Mouse (Mus musculus): ENCODE results near the gene Pfdn6. TPM values are rescaled to one million over a fixed set of nuclear protein-coding genes. Genes with fewer than 3 reads are reported as not detected.
"Not testable (repeated sequence)": the region's sequence is repeated elsewhere in the genome, so short reads cannot be mapped to it uniquely, and the experiment has no call there.

Gene Pfdn6
- polyA plus RNA-seq, 1 experiment from 2014 or later = 132 TPM

GRCm38 (mm10) chr17:33897114-33897794, 42.9 kb downstream of the Pfdn6 start:
- no peaks in the 10 kb centered on the region for H3K9me3 ChIP-seq
- H3K9ac ChIP-seq = no peak overlapping the region
- ATAC-seq (ENCODE audit: insufficient number of reproducible peaks, low FRiP score, low TSS enrichment, low read depth) = no peak
- no peaks in the 10 kb centered on the region for H3K4me1 ChIP-seq
- no peak overlapping the region for H3K4me3 ChIP-seq
- no peaks in the 10 kb centered on the region for H3K36me3 ChIP-seq
- no peak overlapping the region for H3K4me2 ChIP-seq
- 44% methylated on average over 6 of the region's 6 CpGs for WGBS
- H3K27ac ChIP-seq = no peak overlapping the region
- no peaks in the 10 kb centered on the region for H3K27me3 ChIP-seq

GRCm38 (mm10) chr17:33893011-33893410, 47.1 kb downstream of the Pfdn6 start:
- not testable (repeated sequence) for H3K9ac ChIP-seq; H3K4me2 ChIP-seq; H3K27ac ChIP-seq; H3K4me1 ChIP-seq; ATAC-seq (ENCODE audit: insufficient number of reproducible peaks, low FRiP score, low TSS enrichment, low read depth); H3K4me3 ChIP-seq; H3K36me3 ChIP-seq; H3K9me3 ChIP-seq; H3K27me3 ChIP-seq
- WGBS = 72% methylated on average over 4 of the region's 4 CpGs

- 24% methylated on average over 7 of the region's 7 CpGs for WGBS
- no peak for ATAC-seq (ENCODE audit: insufficient number of reproducible peaks, low FRiP score, low TSS enrichment, low read depth)
- Histone ChIP-seq H3K4me2 (no peak overlapping the region), H3K36me3 (no peaks in the 10 kb centered on the region), H3K27ac (no peak overlapping the region), H3K9ac (no peak overlapping the region), H3K27me3 (no peaks in the 10 kb centered on the region), H3K4me3 (no peak overlapping the region), H3K9me3 (no peaks in the 10 kb centered on the region), H3K4me1 (peaks cover 8% of the 10 kb centered on the region; the same call in 1 of the 2 replicates)
Measured at GRCm38 (mm10) chr17:33892429-33892828, 47.7 kb downstream of the Pfdn6 start.

GRCm38 (mm10) chr17:33891892-33892291, 48.3 kb downstream of the Pfdn6 start:
- not testable (repeated sequence) for H3K27me3 ChIP-seq; H3K4me1 ChIP-seq; ATAC-seq (ENCODE audit: insufficient number of reproducible peaks, low FRiP score, low TSS enrichment, low read depth); H3K9ac ChIP-seq; H3K4me2 ChIP-seq; H3K36me3 ChIP-seq; H3K27ac ChIP-seq; H3K4me3 ChIP-seq; H3K9me3 ChIP-seq
- WGBS = 68% methylated on average over 6 of the region's 6 CpGs

GRCm38 (mm10) chr17:33891357-33891756, 48.8 kb downstream of the Pfdn6 start:
- WGBS = 64% methylated on average over 2 of the region's 2 CpGs
- Histone ChIP-seq H3K27ac (no peak overlapping the region), H3K27me3 (no peaks in the 10 kb centered on the region), H3K9me3 (no peaks in the 10 kb centered on the region), H3K4me3 (no peak overlapping the region), H3K9ac (no peak overlapping the region), H3K4me2 (no peak overlapping the region), H3K36me3 (no peaks in the 10 kb centered on the region), H3K4me1 (peaks cover 8% of the 10 kb centered on the region; the same call in 1 of the 2 replicates)
- no peak for ATAC-seq (ENCODE audit: insufficient number of reproducible peaks, low FRiP score, low TSS enrichment, low read depth)

- Histone ChIP-seq H3K9ac (peak within 1 kb of the TSS; percentile 45), H3K4me2 (peak within 1 kb of the TSS; percentile 72), H3K4me3 (peak within 1 kb of the TSS; percentile 63), H3K27ac (peak within 1 kb of the TSS; percentile 30; the same call in 1 of the 2 replicates), H3K36me3 (peaks cover 8% of the 10 kb centered on the region; the same call in 1 of the 2 replicates), H3K27me3 (no peaks in the 10 kb centered on the region), H3K9me3 (no peaks in the 10 kb centered on the region), H3K4me1 (peaks cover 8% of the 10 kb centered on the region; the same call in 1 of the 2 replicates)
- WGBS = under 1% methylated on average over 49 of the region's 49 CpGs
- ATAC-seq (ENCODE audit: insufficient number of reproducible peaks, low FRiP score, low TSS enrichment, low read depth) = peak; percentile 99
Measured at GRCm38 (mm10) chr17:33890533-33891059, 49.5 kb downstream of the Pfdn6 start, which contains the start of gene Kifc1. Gene Kifc1, minus strand, starts transcription at chr17:33890661.

GRCm38 (mm10) chr17:33889941-33890532, 50.1 kb downstream of the Pfdn6 start:
- H3K36me3 ChIP-seq = peaks cover 11% of the 10 kb centered on the region; the same call in 1 of the 2 replicates
- peak overlapping the region; percentile 45 for H3K9ac ChIP-seq
- not testable (repeated sequence) for H3K9me3 ChIP-seq; ATAC-seq (ENCODE audit: insufficient number of reproducible peaks, low FRiP score, low TSS enrichment, low read depth); H3K27me3 ChIP-seq; H3K4me1 ChIP-seq
- WGBS = 0% methylated on average over 44 of the region's 44 CpGs
- H3K27ac ChIP-seq = peak overlapping the region; percentile 30; the same call in 1 of the 2 replicates
- H3K4me2 ChIP-seq = peak overlapping the region; percentile 72
- peak overlapping the region; percentile 63 for H3K4me3 ChIP-seq

Other genes with a start within 250 kb of the Pfdn6 start
- 62.6 and 65.6 TPM in 2 replicates for gene March2, start 221.7 kb downstream of the Pfdn6 start, polyA plus RNA-seq (2015; fragmentation: Nextera tagmentation; extraction: Ambion mirVana)
- 257 and 267 TPM in 2 replicates for gene Rab11b, start 179.8 kb downstream of the Pfdn6 start, polyA plus RNA-seq (2015; fragmentation: Nextera tagmentation; extraction: Ambion mirVana)
- 53.1 and 62.9 TPM in 2 replicates for gene Angptl4, start 158.5 kb downstream of the Pfdn6 start, polyA plus RNA-seq (2015; fragmentation: Nextera tagmentation; extraction: Ambion mirVana)
- 29.4 and 32.3 TPM in 2 replicates for gene Kank3, start 129.8 kb downstream of the Pfdn6 start, polyA plus RNA-seq (2015; fragmentation: Nextera tagmentation; extraction: Ambion mirVana)
- gene Rps28, start 115.8 kb downstream of the Pfdn6 start, polyA plus RNA-seq (2015; fragmentation: Nextera tagmentation; extraction: Ambion mirVana) = 716 and 1,053 TPM in 2 replicates
- gene Ndufa7, start 115.8 kb downstream of the Pfdn6 start, polyA plus RNA-seq (2015; fragmentation: Nextera tagmentation; extraction: Ambion mirVana) = 404 and 428 TPM in 2 replicates
- gene Cd320, start 97.3 kb downstream of the Pfdn6 start, polyA plus RNA-seq (2015; fragmentation: Nextera tagmentation; extraction: Ambion mirVana) = 53.1 and 54.8 TPM in 2 replicates
- gene Gm7029, start 66.5 kb downstream of the Pfdn6 start, polyA plus RNA-seq (2015; fragmentation: Nextera tagmentation; extraction: Ambion mirVana) = not detected in 2 replicates
- 3.5 and 7.7 TPM in 2 replicates for gene Kifc1, start 49.7 kb downstream of the Pfdn6 start, polyA plus RNA-seq (2015; fragmentation: Nextera tagmentation; extraction: Ambion mirVana)
- 0.19 and 0.30 TPM in 2 replicates for gene Platr17, start 35.2 kb downstream of the Pfdn6 start, polyA plus RNA-seq (2015; fragmentation: Nextera tagmentation; extraction: Ambion mirVana)
- gene Daxx, start 30.9 kb downstream of the Pfdn6 start, polyA plus RNA-seq (2015; fragmentation: Nextera tagmentation; extraction: Ambion mirVana) = 47.2 and 55.7 TPM in 2 replicates
- gene Tapbp, start 24.4 kb downstream of the Pfdn6 start, polyA plus RNA-seq (2015; fragmentation: Nextera tagmentation; extraction: Ambion mirVana) = 42.1 and 46.3 TPM in 2 replicates
- 14.0 and 15.5 TPM in 2 replicates for gene Zbtb22, start 24.4 kb downstream of the Pfdn6 start, polyA plus RNA-seq (2015; fragmentation: Nextera tagmentation; extraction: Ambion mirVana)
- gene Rgl2, start 10.8 kb downstream of the Pfdn6 start, polyA plus RNA-seq (2015; fragmentation: Nextera tagmentation; extraction: Ambion mirVana) = 51.8 and 58.5 TPM in 2 replicates
- gene Wdr46, start 317 bp upstream of the Pfdn6 start, polyA plus RNA-seq (2015; fragmentation: Nextera tagmentation; extraction: Ambion mirVana) = 31.4 and 36.0 TPM in 2 replicates
- 5.9 and 8.3 TPM in 2 replicates for gene B3galt4, start 11.1 kb upstream of the Pfdn6 start, polyA plus RNA-seq (2015; fragmentation: Nextera tagmentation; extraction: Ambion mirVana)
- 46.5 and 50.4 TPM in 2 replicates for gene Vps52, start 15.5 kb upstream of the Pfdn6 start, polyA plus RNA-seq (2015; fragmentation: Nextera tagmentation; extraction: Ambion mirVana)
- gene Rps18, start 15.7 kb upstream of the Pfdn6 start, polyA plus RNA-seq (2015; fragmentation: Nextera tagmentation; extraction: Ambion mirVana) = 1,572 and 1,837 TPM in 2 replicates
- gene H2-K1, start 60.0 kb upstream of the Pfdn6 start, polyA plus RNA-seq (2015; fragmentation: Nextera tagmentation; extraction: Ambion mirVana) = 25.5 and 31.3 TPM in 2 replicates
- gene Ring1, start 84.3 kb upstream of the Pfdn6 start, polyA plus RNA-seq (2015; fragmentation: Nextera tagmentation; extraction: Ambion mirVana) = 18.1 and 18.9 TPM in 2 replicates
- 45.0 and 50.3 TPM in 2 replicates for gene H2-Ke6, start 87.7 kb upstream of the Pfdn6 start, polyA plus RNA-seq (2015; fragmentation: Nextera tagmentation; extraction: Ambion mirVana)
- 258 and 259 TPM in 2 replicates for gene Slc39a7, start 91.3 kb upstream of the Pfdn6 start, polyA plus RNA-seq (2015; fragmentation: Nextera tagmentation; extraction: Ambion mirVana)
- 44.4 and 52.5 TPM in 2 replicates for gene Rxrb, start 91.5 kb upstream of the Pfdn6 start, polyA plus RNA-seq (2015; fragmentation: Nextera tagmentation; extraction: Ambion mirVana)
- gene Col11a2, start 99.1 kb upstream of the Pfdn6 start, polyA plus RNA-seq (2015; fragmentation: Nextera tagmentation; extraction: Ambion mirVana) = 94.4 and 96.5 TPM in 2 replicates
- gene H2-Oa, start 152.0 kb upstream of the Pfdn6 start, polyA plus RNA-seq (2015; fragmentation: Nextera tagmentation; extraction: Ambion mirVana) = 0.61 and 0.79 TPM in 2 replicates
- gene H2-DMa, start 179.2 kb upstream of the Pfdn6 start, polyA plus RNA-seq (2015; fragmentation: Nextera tagmentation; extraction: Ambion mirVana) = 13.4 and 15.2 TPM in 2 replicates
- gene Brd2, start 182.3 kb upstream of the Pfdn6 start, polyA plus RNA-seq (2015; fragmentation: Nextera tagmentation; extraction: Ambion mirVana) = 104 and 112 TPM in 2 replicates
- gene H2-DMb2, start 203.0 kb upstream of the Pfdn6 start, polyA plus RNA-seq (2015; fragmentation: Nextera tagmentation; extraction: Ambion mirVana) = 0.37 and 0.38 TPM in 2 replicates
- gene H2-DMb1, start 212.7 kb upstream of the Pfdn6 start, polyA plus RNA-seq (2015; fragmentation: Nextera tagmentation; extraction: Ambion mirVana) = 2.6 and 3.3 TPM in 2 replicates
- 13.2 and 13.4 TPM in 2 replicates for gene Tap1, start 247.2 kb upstream of the Pfdn6 start, polyA plus RNA-seq (2015; fragmentation: Nextera tagmentation; extraction: Ambion mirVana)
- 3.1 and 3.4 TPM in 2 replicates for gene Psmb9, start 247.4 kb upstream of the Pfdn6 start, polyA plus RNA-seq (2015; fragmentation: Nextera tagmentation; extraction: Ambion mirVana)